Mouse (Mus musculus): ENCODE data around the gene Fam241a. TPM values are rescaled to one million over a fixed set of nuclear protein-coding genes. Genes with fewer than 3 reads are reported as not detected.
A peak's percentile ranks its signal among the peaks of the same experiment; 100 is the strongest.

The Fam241a gene
- total and polyA plus RNA-seq, 2 experiments from 2014 or later, result 6.0 to 6.1 TPM

- Histone ChIP-seq H3K4me3 (ENCODE audit: low read length) (no peak overlapping the region), H3K27me3 (ENCODE audit: insufficient read depth, low read length) (no peaks in the 10 kb centered on the region), H3K4me2 (ENCODE audit: low read depth, low read length) (no peak overlapping the region), H3K27ac (no peak overlapping the region), H3K4me1 (ENCODE audit: insufficient read depth, low read length) (no peaks in the 10 kb centered on the region), H3K36me3 (ENCODE audit: insufficient read depth, low read length) (no peaks in the 10 kb centered on the region), H3K9me3 (ENCODE audit: low read length) (no peaks in the 10 kb centered on the region), H3K9ac (replicated peaks; ENCODE audit: low read length) (no peak overlapping the region)
- WGBS, result 73% methylated on average over 7 of the region's 7 CpGs
- no peak for ATAC-seq
- TF ChIP-seq CTCF (IDR thresholded peaks at IDR 0.05; ENCODE audit: low read depth), result no peak
- no peak for DNase-seq (ENCODE audit: low spot score)
Measured at GRCm38 (mm10) chr3:127909941-127910340, 13.8 kb upstream of the Fam241a start.

GRCm38 (mm10) chr3:127894981-127895779 lies 944 bp downstream of the Fam241a start:
- WGBS, result 35% methylated on average over 7 of the region's 7 CpGs
- TF ChIP-seq CTCF (IDR thresholded peaks at IDR 0.05; ENCODE audit: low read depth), result no peak
- no peak overlapping the region for H3K27ac ChIP-seq

GRCm38 (mm10) chr3:127893902-127894301 lies 2.2 kb downstream of the Fam241a start:
- Histone ChIP-seq H3K36me3 (ENCODE audit: insufficient read depth, low read length) (no peaks in the 10 kb centered on the region), H3K4me3 (ENCODE audit: low read length) (no peak overlapping the region), H3K27me3 (ENCODE audit: insufficient read depth, low read length) (no peaks in the 10 kb centered on the region), H3K9ac (replicated peaks; ENCODE audit: low read length) (no peak overlapping the region), H3K4me2 (ENCODE audit: low read depth, low read length) (no peak overlapping the region), H3K27ac (no peak overlapping the region), H3K9me3 (ENCODE audit: low read length) (no peaks in the 10 kb centered on the region), H3K4me1 (ENCODE audit: insufficient read depth, low read length) (no peaks in the 10 kb centered on the region)
- WGBS, result 87% methylated on average over 7 of the region's 7 CpGs
- DNase-seq (ENCODE audit: low spot score) (no peak), ATAC-seq (no peak)
- no peak for TF ChIP-seq CTCF (IDR thresholded peaks at IDR 0.05; ENCODE audit: low read depth)

More at GRCm38 (mm10) chr3:127894981-127895779, 944 bp downstream of the Fam241a start:
- Histone ChIP-seq H3K4me3 (ENCODE audit: low read length) (peak overlapping the region; percentile 92), H3K9ac (replicated peaks; ENCODE audit: low read length) (peak overlapping the region; percentile 63; the same call in 1 of the 2 replicates), H3K9me3 (ENCODE audit: low read length) (no peaks in the 10 kb centered on the region), H3K4me2 (ENCODE audit: low read depth, low read length) (peak overlapping the region; percentile 73), H3K27me3 (ENCODE audit: insufficient read depth, low read length) (no peaks in the 10 kb centered on the region), H3K4me1 (ENCODE audit: insufficient read depth, low read length) (no peaks in the 10 kb centered on the region), H3K36me3 (ENCODE audit: insufficient read depth, low read length) (no peaks in the 10 kb centered on the region)
- DNase-seq (ENCODE audit: low spot score), result no peak
- no peak for ATAC-seq

GRCm38 (mm10) chr3:127891906-127892305 lies 4.2 kb downstream of the Fam241a start:
- Histone ChIP-seq H3K27me3 (ENCODE audit: insufficient read depth, low read length) (no peaks in the 10 kb centered on the region), H3K36me3 (ENCODE audit: insufficient read depth, low read length) (no peaks in the 10 kb centered on the region), H3K9ac (replicated peaks; ENCODE audit: low read length) (no peak overlapping the region), H3K9me3 (ENCODE audit: low read length) (no peaks in the 10 kb centered on the region), H3K27ac (no peak overlapping the region), H3K4me2 (ENCODE audit: low read depth, low read length) (no peak overlapping the region), H3K4me1 (ENCODE audit: insufficient read depth, low read length) (no peaks in the 10 kb centered on the region), H3K4me3 (ENCODE audit: low read length) (no peak overlapping the region)
- DNase-seq (ENCODE audit: low spot score), result no peak
- TF ChIP-seq CTCF (IDR thresholded peaks at IDR 0.05; ENCODE audit: low read depth), result no peak
- no peak for ATAC-seq
- 38% methylated on average over 10 of the region's 10 CpGs for WGBS

GRCm38 (mm10) chr3:127890008-127890407 lies 6.1 kb downstream of the Fam241a start:
- H3K27me3 ChIP-seq (ENCODE audit: insufficient read depth, low read length), result no peaks in the 10 kb centered on the region
- H3K4me1 ChIP-seq (ENCODE audit: insufficient read depth, low read length), result no peaks in the 10 kb centered on the region
- no peak overlapping the region for H3K4me2 ChIP-seq (ENCODE audit: low read depth, low read length)
- DNase-seq (ENCODE audit: low spot score) (no peak), ATAC-seq (no peak)
- H3K4me3 ChIP-seq (ENCODE audit: low read length), result no peak overlapping the region
- H3K9me3 ChIP-seq (ENCODE audit: low read length), result no peaks in the 10 kb centered on the region
- H3K9ac ChIP-seq (replicated peaks; ENCODE audit: low read length), result no peak overlapping the region
- no peak for TF ChIP-seq CTCF (IDR thresholded peaks at IDR 0.05; ENCODE audit: low read depth)
- H3K27ac ChIP-seq, result no peak overlapping the region
- H3K36me3 ChIP-seq (ENCODE audit: insufficient read depth, low read length), result no peaks in the 10 kb centered on the region

- no peak overlapping the region for H3K9ac ChIP-seq (replicated peaks; ENCODE audit: low read length)
- H3K4me2 ChIP-seq (ENCODE audit: low read depth, low read length), result no peak overlapping the region
- TF ChIP-seq CTCF (IDR thresholded peaks at IDR 0.05; ENCODE audit: low read depth), result no peak
- ATAC-seq (no peak), DNase-seq (ENCODE audit: low spot score) (no peak)
- H3K27me3 ChIP-seq (ENCODE audit: insufficient read depth, low read length), result no peaks in the 10 kb centered on the region
- 73% methylated on average over 3 of the region's 3 CpGs for WGBS
- H3K36me3 ChIP-seq (ENCODE audit: insufficient read depth, low read length), result no peaks in the 10 kb centered on the region
- H3K4me3 ChIP-seq (ENCODE audit: low read length), result no peak overlapping the region
- no peaks in the 10 kb centered on the region for H3K9me3 ChIP-seq (ENCODE audit: low read length)
- no peak overlapping the region for H3K27ac ChIP-seq
- no peaks in the 10 kb centered on the region for H3K4me1 ChIP-seq (ENCODE audit: insufficient read depth, low read length)
Measured at GRCm38 (mm10) chr3:127889570-127889969, 6.6 kb downstream of the Fam241a start.

GRCm38 (mm10) chr3:127881684-127882083 lies 14.4 kb downstream of the Fam241a start:
- no peak overlapping the region for H3K27ac ChIP-seq
- H3K4me1 ChIP-seq (ENCODE audit: insufficient read depth, low read length), result no peaks in the 10 kb centered on the region
- H3K9me3 ChIP-seq (ENCODE audit: low read length), result no peaks in the 10 kb centered on the region
- no peaks in the 10 kb centered on the region for H3K27me3 ChIP-seq (ENCODE audit: insufficient read depth, low read length)
- H3K36me3 ChIP-seq (ENCODE audit: insufficient read depth, low read length), result no peaks in the 10 kb centered on the region
- DNase-seq (ENCODE audit: low spot score), result no peak
- ATAC-seq, result no peak
- no peak overlapping the region for H3K4me3 ChIP-seq (ENCODE audit: low read length)
- 64% methylated on average over 2 of the region's 2 CpGs for WGBS
- no peak for TF ChIP-seq CTCF (IDR thresholded peaks at IDR 0.05; ENCODE audit: low read depth)
- H3K4me2 ChIP-seq (ENCODE audit: low read depth, low read length), result no peak overlapping the region
- no peak overlapping the region for H3K9ac ChIP-seq (replicated peaks; ENCODE audit: low read length)
